8 mouse cellular contexts compared by ENCODE assay signal in genomic region chr17:24211631-24212440, GRCm38 (mm10). TPM values are rescaled to one million over a fixed set of nuclear protein-coding genes. Genes with fewer than 3 reads are reported as not detected.
DNase-seq lines count a peak whose midpoint lies in the region; ATAC-seq lines count a peak whose summit lies in the region.

No protein-coding gene starts in this region.

- H3K36me3 ChIP-seq in stomach, embryonic 15.5 days: peaks cover 10% of the 10 kb centered on the region

- H3K4me1 ChIP-seq in stomach, embryonic 15.5 days: peaks cover 48% of the 10 kb centered on the region

- H3K9ac ChIP-seq in stomach, embryonic 15.5 days: peak overlapping the region; percentile 39; the same call in 1 of the 2 replicates

- H3K4me2 ChIP-seq in stomach, embryonic 15.5 days: peak overlapping the region; percentile 93

- no peaks in the 10 kb centered on the region for H3K9me3 ChIP-seq in stomach, embryonic 15.5 days

- peak overlapping the region; percentile 44 for H3K4me3 ChIP-seq in stomach, embryonic 15.5 days (replicated peaks)

- peak; percentile 54 to 55 for DNase-seq in heart, adult 18-20 months
- no peak for DNase-seq in heart, adult 8-10 months (ENCODE audit: low spot score)
- DNase-seq in cerebellum, adult 9-11 months: peak; percentile 88
- DNase-seq in frontal cortex, adult 2 months (ENCODE audit: extremely low spot score in 1 of 2, low spot score in 1 of 2): peak; percentile 86 to 92
- DNase-seq in left cerebral cortex, adult 9 months (ENCODE audit: low spot score in 2 of 2): peak; percentile 81 to 91

- WGBS in stomach, embryonic 15.5 days: 3% methylated on average over 37 of the region's 37 CpGs

- peak overlapping the region; percentile 84 for H3K27ac ChIP-seq in stomach, embryonic 15.5 days

- 0 out of 2 replicates have a peak, but pooled peaks cover 5% of the 10 kb centered on the region for H3K27me3 ChIP-seq in stomach, embryonic 15.5 days (replicated peaks)

- peak; percentile 68 for ATAC-seq in inflammation-experienced regulatory T-cells, adult 6 months
- peak; percentile 55 for ATAC-seq in megakaryocyte progenitor cell, adult 5-6 weeks (replicated peaks; ENCODE audit: poor library complexity)
- peak; percentile 11; the same call in 1 of the 2 replicates for ATAC-seq in stomach, embryonic 15.5 days (ENCODE audit: insufficient read depth, low FRiP score, low read depth)

RNA-seq across cellular contexts. Expression of gene Ntn3, which starts 2.5 kb away (rescaled TPM):
- under 1 TPM; 0.67 to 0.72 TPM for total RNA-seq in heart, adult 18-20 months (2021)
- 1 to 10 TPM in 2 of 4 experiments, under 1 TPM in 2; 0.66 to 1.5 (median 0.89) TPM for total RNA-seq in heart, adult 8-10 months (2022)
- 7.4 and 9.1 TPM in 2 replicates for polyA plus RNA-seq in frontal cortex, adult 2 months (2012; rRNA removed)
- not detected for polyA plus RNA-seq in inflammation-experienced regulatory T-cells, adult 6 months (2017; shearing (Covaris generic))
- total RNA-seq in megakaryocyte progenitor cell, adult 5-6 weeks (2015): 0.15 TPM in 1 of 2 replicates, not detected in the other
- 0.12 and 0.30 TPM in 2 replicates for total RNA-seq in megakaryocyte progenitor cell, adult 5-6 weeks (2017)
- polyA plus RNA-seq in stomach, embryonic 15.5 days (2015; fragmentation: Nextera tagmentation; extraction: Ambion mirVana): 8.1 and 8.5 TPM in 2 replicates

RNA-seq across cellular contexts. Expression of gene Tbc1d24, which starts 6.5 kb away (rescaled TPM):
- total RNA-seq in heart, adult 18-20 months (2021): 10 to 100 TPM; 12.3 to 14.4 TPM
- 10 to 100 TPM; 11.5 to 14.5 (median 12.6) TPM for total RNA-seq in heart, adult 8-10 months (2022)
- 48.3 and 56.9 TPM in 2 replicates for polyA plus RNA-seq in frontal cortex, adult 2 months (2012; rRNA removed)
- 1 to 10 TPM in 2 of 3 experiments, under 1 TPM in 1; 0.66 to 1.4 (median 1.0) TPM for polyA plus RNA-seq in inflammation-experienced regulatory T-cells, adult 6 months (2017; shearing (Covaris generic))
- 3.6 and 6.4 TPM in 2 replicates for total RNA-seq in megakaryocyte progenitor cell, adult 5-6 weeks (2015)
- total RNA-seq in megakaryocyte progenitor cell, adult 5-6 weeks (2017): 6.4 and 6.6 TPM in 2 replicates
- 5.0 and 6.3 TPM in 2 replicates for polyA plus RNA-seq in stomach, embryonic 15.5 days (2015; fragmentation: Nextera tagmentation; extraction: Ambion mirVana)

RNA-seq across cellular contexts. Expression of gene Tedc2, which starts 8.8 kb away (rescaled TPM):
- total RNA-seq in heart, adult 18-20 months (2021): 1 to 10 TPM; 1.9 to 3.0 TPM
- 1 to 10 TPM; 1.7 to 2.9 (median 2.5) TPM for total RNA-seq in heart, adult 8-10 months (2022)
- polyA plus RNA-seq in frontal cortex, adult 2 months (2012; rRNA removed): 18.6 and 19.1 TPM in 2 replicates
- 1 to 10 TPM; 7.2 to 9.5 (median 9.1) TPM for polyA plus RNA-seq in inflammation-experienced regulatory T-cells, adult 6 months (2017; shearing (Covaris generic))
- 7.8 and 10.2 TPM in 2 replicates for total RNA-seq in megakaryocyte progenitor cell, adult 5-6 weeks (2015)
- total RNA-seq in megakaryocyte progenitor cell, adult 5-6 weeks (2017): 13.9 and 16.2 TPM in 2 replicates
- polyA plus RNA-seq in stomach, embryonic 15.5 days (2015; fragmentation: Nextera tagmentation; extraction: Ambion mirVana): 9.8 and 10.0 TPM in 2 replicates

RNA-seq across cellular contexts. Expression of gene Ccnf, which starts 39.4 kb away (rescaled TPM):
- under 1 TPM; 0.62 to 0.65 TPM for total RNA-seq in heart, adult 18-20 months (2021)
- under 1 TPM; 0.22 to 0.66 (median 0.40) TPM for total RNA-seq in heart, adult 8-10 months (2022)
- polyA plus RNA-seq in frontal cortex, adult 2 months (2012; rRNA removed): 3.3 and 4.4 TPM in 2 replicates
- polyA plus RNA-seq in inflammation-experienced regulatory T-cells, adult 6 months (2017; shearing (Covaris generic)): 10 to 100 TPM in 1 of 3 experiments, 1 to 10 TPM in 2; 3.4 to 43.6 (median 6.3) TPM
- total RNA-seq in megakaryocyte progenitor cell, adult 5-6 weeks (2015): 21.2 and 22.7 TPM in 2 replicates
- total RNA-seq in megakaryocyte progenitor cell, adult 5-6 weeks (2017): 27.4 and 40.3 TPM in 2 replicates
- polyA plus RNA-seq in stomach, embryonic 15.5 days (2015; fragmentation: Nextera tagmentation; extraction: Ambion mirVana): 54.2 and 55.0 TPM in 2 replicates

RNA-seq across cellular contexts. Expression of gene Atp6v0c, which starts 42.3 kb away (rescaled TPM):
- 100 to 1,000 TPM; 241 to 255 TPM for total RNA-seq in heart, adult 18-20 months (2021)
- 100 to 1,000 TPM; 224 to 240 (median 231) TPM for total RNA-seq in heart, adult 8-10 months (2022)
- polyA plus RNA-seq in frontal cortex, adult 2 months (2012; rRNA removed): 2,732 and 2,987 TPM in 2 replicates
- polyA plus RNA-seq in inflammation-experienced regulatory T-cells, adult 6 months (2017; shearing (Covaris generic)): 100 to 1,000 TPM; 164 to 208 (median 177) TPM
- total RNA-seq in megakaryocyte progenitor cell, adult 5-6 weeks (2015): 405 and 437 TPM in 2 replicates
- 109 and 145 TPM in 2 replicates for total RNA-seq in megakaryocyte progenitor cell, adult 5-6 weeks (2017)
- polyA plus RNA-seq in stomach, embryonic 15.5 days (2015; fragmentation: Nextera tagmentation; extraction: Ambion mirVana): 495 and 512 TPM in 2 replicates

Comparison
In these comparisons a context has a peak if more than half of its experiments do, and no peak if none do; other contexts are left out.
1. ATAC-seq: peak in every context shown above with its lines; median percentile 68 in inflammation-experienced regulatory T-cells, adult 6 months; 55 in megakaryocyte progenitor cell, adult 5-6 weeks; 11 in stomach, embryonic 15.5 days.